Mouse (Mus musculus) thymus, postnatal 4 days (tissue): Measurements from ENCODE around the gene Mgll.

Experiments
- DNase-seq: peaks from one replicate; pipeline ENCODE4 v3.0.0; 2021

Mgll gene

GRCm38 (mm10) chr6:88746271-88746670 is 22.1 kb downstream of the Mgll start:
- no peak for DNase-seq

GRCm38 (mm10) chr6:88747296-88748040 is 23.3 kb downstream of the Mgll start:
- DNase-seq, result no peak

DNA sequence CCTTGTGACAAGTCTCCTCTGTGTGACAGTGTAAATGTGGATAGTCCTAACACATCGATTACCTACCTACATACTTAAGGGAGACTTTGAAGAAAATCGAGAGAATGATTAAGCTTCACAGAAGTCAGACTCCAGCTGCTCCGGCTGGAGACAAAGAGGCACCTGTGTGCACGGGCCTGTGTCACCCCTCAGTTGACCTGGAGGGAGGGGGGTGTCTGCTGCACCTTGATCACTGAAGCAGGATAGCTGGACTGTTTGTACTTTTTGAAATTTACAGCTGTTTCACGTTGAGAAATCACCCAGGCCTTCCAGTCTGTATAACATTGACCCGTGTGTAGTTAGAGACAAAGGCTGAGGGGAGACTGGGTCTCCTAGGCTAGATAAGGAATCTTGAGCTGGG is 26.7 kb downstream of the Mgll start:
- DNase-seq, result no peak

DNA sequence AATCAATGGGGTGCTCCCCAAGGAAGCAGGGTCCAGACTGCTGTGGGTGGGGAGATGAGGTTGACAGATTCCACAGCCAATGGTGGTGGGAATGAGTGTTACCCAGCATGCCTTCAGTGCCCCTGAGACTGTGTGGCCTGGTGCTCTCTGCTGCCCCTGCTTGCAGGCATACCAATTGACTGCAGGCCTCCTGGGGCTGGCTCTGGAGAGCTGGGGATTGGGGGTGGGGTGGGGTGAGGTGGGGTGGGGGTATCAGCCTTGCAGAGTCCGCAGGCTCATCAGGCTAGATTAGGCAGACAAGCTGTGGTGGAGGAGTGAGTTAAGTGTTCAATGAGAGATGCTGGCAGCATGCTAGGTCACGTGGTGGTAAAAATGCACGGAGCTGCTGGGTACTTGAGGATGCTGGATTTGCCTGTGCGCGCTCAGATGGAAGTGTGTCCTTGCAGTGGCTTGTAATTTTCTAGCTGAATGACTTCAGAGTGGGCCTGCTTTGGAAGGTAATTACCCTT is 28.6 kb downstream of the Mgll start:
- DNase-seq, result no peak

DNA sequence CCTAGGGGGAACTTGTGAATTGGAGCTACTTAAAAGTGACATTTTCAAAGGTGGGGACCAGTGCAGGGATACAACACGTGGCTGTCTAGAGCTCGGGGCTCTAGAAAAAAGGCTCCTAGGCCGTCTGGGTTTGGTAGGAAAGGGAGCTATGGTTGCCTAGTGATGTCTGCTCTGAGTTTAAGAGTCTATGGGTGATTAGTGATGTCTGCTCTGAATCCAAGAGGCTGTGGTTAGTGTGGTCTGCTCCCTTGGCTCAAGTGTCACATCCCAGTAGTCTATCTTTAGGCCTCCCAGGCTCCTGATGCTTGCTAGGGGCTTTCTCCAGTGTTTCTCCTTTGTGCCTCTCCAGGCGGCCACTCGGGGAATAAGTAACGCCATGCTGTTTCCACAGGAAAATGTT is 29.4 kb downstream of the Mgll start:
- DNase-seq, result no peak

DNA sequence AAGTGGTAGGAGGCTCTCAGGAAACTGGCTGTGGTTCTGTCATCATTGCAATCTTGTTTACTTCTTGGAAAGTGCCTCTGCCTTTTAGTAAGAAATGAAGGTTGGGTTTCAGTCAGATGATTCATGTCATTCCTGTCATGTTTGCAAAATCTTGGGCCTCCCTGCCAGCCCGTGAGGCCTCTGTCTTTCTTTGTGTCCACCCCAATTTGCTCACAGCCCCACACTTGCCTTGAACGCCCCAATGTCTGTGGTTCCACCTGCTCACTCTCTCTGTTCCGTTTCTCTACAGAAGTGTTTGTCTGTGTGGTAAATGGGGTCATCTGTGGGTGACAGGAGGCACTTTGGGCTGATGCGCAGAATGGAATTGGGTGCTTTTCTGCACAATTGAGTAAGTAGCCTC is 32.8 kb downstream of the Mgll start:
- DNase-seq, result no peak

DNA sequence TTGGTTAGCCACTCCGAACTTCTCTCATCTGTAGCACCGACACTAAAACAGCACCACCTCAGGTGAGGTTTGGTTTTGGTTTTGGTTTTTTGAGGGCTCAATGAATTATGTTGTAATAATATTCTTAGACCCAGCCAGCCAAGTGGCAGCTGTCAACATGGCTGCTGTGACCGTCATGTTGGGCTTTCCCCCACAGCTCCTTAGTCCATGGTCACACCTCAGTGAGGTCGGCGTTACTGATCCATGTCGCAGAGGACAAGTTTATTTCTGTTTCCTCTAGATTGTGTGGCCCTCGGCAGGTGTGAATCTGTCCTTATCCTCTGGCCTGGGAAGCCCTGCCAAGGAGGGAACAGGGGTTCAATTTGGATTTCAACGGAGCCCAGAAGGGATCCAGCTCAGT is 33.9 kb downstream of the Mgll start:
- no peak for DNase-seq

DNA sequence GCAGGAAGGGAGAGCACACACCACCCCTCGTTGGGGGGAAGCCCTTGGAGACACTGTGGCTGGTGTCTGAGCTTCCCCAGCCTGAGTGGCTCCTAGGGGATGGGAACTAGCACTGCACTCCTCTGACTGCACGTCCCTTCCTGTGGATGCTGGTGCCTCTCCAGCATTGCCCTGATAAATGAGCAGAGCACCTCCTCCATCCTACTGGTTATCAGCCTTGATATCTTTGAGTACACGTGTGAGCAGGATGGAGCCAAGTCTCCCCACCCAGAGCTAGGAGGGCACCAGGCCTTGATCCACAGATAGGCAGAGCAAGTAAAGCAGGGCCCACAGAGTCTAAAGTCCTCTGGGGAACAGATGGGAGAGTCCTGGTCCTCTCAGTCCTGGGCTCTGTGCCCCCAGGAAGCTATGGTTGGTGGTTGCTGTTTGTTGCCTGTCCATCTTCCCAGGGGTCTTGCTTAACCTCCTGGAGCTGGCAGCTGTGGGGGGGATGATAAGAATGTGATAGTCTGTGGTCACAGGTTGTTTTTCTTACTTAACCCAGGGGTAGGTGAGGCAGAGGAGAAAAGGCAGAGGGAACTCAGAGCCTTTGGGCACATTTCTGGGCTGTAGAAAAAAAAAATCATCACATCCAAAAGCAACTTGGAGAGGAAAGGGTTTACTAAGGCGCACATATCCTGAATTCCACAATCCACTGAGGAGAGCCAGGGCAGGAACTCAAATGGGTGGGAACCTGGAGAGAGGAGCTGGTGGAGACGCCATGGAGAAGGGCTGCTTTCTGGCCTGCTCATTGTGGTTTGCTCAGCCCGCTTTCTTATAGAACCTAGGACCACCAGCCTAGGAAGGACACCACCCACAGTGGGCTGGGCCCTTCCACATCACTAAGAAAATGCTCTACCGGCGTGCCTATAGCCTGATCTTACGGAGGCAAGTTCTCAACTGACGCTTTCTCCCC is 34.6 kb downstream of the Mgll start:
- no peak for DNase-seq

GRCm38 (mm10) chr6:88759793-88760453 is 35.7 kb downstream of the Mgll start:
- DNase-seq, result no peak

DNA sequence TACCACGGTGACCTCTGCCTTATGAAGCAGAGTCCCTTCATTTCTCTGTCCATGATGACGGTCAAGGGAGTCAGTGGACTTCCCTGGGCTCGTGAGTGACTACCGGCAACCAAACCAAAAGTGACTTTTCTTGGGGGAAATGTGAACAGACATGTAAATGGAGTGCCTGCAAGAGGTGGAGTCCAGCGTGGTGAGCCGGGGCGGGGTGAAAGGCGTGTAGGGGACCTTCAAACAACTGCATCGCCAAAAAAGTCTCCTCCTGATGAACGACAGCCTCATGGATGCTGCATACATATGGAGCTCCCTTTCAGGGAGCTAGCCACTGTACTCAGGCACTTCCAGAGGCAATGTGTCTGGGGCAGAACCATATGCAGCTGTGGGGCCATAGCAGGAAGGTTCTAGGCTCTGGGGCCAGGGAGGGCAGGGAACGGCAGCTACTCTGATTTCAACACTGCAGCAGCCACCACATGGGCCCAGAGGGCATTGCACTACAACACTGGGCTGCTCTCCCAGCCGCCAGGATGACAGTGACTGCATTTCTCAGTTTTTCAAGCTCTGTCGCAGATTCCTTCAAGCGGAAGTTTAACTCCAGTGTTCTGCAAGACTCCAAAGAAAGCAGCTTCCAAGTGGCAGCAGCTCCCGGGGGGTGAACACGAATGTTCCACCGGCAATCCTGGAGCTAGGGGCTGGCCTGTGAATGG is 36.9 kb downstream of the Mgll start:
- no peak for DNase-seq

DNA sequence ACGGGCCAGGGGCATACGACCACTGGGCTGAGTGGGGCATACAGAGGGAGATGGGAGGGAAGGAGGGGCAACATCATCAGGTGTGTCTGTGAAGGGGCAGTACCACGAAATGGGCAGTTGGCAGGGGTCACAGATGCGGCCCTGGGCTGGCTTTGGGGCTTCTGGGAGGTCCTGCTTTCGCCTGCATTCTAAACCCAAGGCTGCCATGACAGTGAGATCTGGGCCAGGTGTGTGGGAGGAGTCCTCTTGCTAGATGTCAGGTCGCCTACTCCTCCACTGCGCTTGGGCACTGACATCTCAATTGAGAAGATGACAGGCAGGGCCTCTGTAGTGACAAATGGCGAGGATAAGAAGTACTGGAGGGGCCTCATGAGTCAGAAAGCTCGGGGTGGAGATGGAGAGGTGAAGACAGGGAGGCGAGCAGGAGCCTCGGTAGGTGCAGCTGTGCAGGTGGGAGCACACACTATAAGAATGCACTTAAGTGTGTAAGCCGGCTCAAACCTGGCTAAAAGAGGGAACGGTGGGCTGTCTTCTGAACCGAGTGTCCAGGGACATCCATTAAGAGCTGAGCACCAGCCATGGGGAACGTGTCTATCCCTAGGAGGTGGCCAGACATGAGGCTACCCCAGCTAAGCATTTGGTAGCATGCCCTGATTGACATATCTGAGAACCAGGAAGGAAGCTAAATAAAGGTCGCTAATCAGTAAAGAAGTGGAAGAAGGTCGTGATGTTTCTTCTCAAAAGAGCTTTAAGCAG is 37.6 kb downstream of the Mgll start:
- no peak for DNase-seq

DNA sequence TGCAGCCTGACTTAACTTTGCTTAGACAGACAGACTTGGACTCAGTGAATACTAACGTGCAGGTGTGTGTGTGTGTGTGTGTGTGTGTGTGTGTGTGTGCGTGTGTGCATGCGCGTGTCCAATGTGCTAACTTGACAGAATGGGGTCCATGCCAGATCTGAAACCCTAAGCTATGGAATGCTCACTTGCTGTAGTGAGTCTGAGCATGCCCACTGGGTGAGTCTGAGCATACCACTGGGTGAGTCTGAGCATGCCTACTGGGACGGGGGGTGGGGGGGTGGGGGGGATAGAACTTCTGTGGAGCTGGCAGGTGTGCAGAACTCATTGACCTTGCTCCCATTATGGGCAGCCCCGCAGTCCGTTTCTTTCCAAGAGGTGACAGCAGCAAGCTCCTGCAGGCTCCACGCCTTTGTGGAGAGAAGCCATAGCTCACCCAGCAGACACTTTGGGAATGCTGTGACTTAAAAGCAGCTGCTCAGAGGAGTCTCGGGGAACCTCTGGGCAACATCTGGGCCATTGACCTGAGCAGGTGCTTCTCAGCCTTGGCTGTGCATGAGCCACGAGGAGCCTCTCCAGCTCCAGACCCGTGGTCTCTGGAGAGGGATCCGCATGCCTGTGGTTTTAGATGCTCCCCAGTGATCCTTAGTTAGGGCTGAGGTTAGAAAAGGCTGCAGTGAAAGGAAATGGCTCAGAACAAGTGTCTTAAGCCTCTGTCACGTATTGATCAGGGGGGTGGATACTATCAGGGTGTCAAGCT is 38.4 kb downstream of the Mgll start:
- DNase-seq, result no peak

- DNase-seq, result no peak
These were observed 39.4 kb downstream of the Mgll start for GRCm38 (mm10) chr6:88763518-88764077.

DNA sequence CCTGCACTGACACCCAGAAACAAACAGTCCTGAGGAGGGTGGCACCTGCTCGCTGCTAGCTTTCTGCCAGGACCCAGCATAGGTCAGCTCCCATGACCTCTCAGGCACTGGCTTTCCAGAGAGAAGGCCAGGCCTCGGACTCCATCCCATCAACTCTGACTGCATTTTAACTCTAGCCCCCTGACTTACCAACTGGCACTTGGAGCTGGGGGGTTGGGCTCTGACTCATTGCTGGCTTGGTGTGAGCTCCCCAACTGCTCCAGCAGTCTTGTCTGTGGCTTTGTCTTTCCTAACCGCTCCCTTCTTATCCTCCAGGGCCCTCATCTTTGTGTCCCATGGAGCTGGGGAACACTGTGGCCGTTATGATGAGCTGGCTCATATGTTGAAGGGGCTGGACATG is 40.1 kb downstream of the Mgll start:
- no peak for DNase-seq

DNA sequence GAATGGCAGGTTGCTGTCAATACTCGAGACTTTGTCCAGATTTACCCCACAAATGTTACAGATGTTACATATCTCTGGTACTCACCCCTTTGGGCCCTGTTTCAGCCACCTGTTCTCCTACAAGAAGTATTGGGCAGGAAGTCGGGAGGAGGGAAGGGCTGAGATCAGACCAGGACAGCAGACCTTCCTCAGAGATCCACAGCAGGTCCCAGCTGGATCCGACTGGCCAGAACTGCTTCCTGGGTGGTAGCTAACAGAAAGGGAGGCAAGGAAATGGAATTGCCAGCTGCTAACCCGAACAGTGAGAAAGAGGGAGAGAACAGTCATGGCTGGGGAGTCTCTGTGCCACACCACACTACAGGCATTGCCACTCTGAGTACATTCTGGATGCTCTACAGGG is 43.5 kb downstream of the Mgll start:
- DNase-seq, result no peak

GRCm38 (mm10) chr6:88769723-88770122 is 45.5 kb downstream of the Mgll start:
- DNase-seq, result peak; percentile 70

DNA sequence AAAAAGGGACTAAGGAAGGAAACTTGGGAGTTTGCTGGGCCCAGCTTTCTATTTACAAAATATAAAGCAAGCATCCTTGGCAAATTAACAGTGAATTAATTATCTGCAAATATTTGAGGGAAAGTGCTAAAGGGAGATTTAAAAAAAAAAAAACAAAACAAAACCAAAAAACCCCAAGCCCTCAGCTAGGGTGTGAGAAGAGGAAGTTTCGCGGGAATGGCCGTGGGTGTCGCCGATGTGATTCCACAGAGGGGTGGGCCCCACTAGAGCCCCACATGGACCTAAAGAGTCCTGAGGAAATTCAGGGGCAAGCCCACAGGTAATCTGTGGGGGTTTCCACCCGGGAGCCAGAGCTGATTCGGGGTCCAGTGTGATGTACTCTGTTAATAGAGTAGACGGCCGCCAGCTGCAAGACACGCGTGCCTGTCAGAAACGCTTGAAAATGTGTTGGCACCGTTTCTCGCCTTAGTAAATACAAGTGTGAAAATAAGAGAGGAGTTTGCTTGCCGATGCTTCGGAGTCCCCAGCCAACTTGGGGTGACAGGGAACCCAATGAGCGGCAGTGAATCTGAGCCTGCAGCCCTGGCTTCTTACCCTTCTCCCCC is 46.2 kb downstream of the Mgll start:
- no peak for DNase-seq

DNA sequence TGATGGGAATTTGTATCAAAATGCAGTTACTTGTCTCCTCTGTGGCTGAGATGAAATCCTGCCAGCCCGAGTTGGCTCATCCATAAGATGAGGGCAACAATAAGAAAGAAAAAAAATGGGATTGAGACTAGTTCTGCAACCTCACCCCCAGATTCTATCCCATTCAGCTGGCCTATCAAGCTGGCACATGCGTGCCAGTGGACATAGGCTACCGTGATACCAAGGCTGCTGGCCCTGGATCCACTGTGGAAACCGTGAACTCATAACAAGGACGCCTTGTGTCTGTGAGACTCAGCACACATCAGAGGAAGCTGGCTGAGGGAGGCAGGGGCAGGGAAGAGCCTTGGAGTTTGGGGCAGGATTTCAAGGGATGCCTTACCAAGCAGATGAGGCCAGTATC is 46.8 kb downstream of the Mgll start:
- no peak for DNase-seq

GRCm38 (mm10) chr6:88772041-88772440 is 47.8 kb downstream of the Mgll start:
- DNase-seq, result no peak

- no peak for DNase-seq
These were observed 49.8 kb downstream of the Mgll start for GRCm38 (mm10) chr6:88774055-88774454.
